Mouse (Mus musculus) duodenum, adult 2 months (tissue): ENCODE results near the gene Plbd2. TPM values are rescaled to one million over a fixed set of nuclear protein-coding genes. Genes with fewer than 3 reads are reported as not detected.

Experiments used
- polyA plus RNA-seq: library from polyadenylated mRNA; depleted of rRNA; stranded (reverse); fragments of >200 nt; gene quantifications from 2 replicates; pipeline ENCODE4 v1.2.3, GENCODE M21; 2012; ENCODE audit warnings: low replicate concordance; rRNA removed

The Plbd2 gene
- polyA plus RNA-seq: 19.2 and 23.4 TPM in 2 replicates

GRCm38 (mm10) chr5:120503144-120503795 lies at the start of gene Plbd2:
Plbd2 (minus strand) TSS chr5:120503625.

DNA sequence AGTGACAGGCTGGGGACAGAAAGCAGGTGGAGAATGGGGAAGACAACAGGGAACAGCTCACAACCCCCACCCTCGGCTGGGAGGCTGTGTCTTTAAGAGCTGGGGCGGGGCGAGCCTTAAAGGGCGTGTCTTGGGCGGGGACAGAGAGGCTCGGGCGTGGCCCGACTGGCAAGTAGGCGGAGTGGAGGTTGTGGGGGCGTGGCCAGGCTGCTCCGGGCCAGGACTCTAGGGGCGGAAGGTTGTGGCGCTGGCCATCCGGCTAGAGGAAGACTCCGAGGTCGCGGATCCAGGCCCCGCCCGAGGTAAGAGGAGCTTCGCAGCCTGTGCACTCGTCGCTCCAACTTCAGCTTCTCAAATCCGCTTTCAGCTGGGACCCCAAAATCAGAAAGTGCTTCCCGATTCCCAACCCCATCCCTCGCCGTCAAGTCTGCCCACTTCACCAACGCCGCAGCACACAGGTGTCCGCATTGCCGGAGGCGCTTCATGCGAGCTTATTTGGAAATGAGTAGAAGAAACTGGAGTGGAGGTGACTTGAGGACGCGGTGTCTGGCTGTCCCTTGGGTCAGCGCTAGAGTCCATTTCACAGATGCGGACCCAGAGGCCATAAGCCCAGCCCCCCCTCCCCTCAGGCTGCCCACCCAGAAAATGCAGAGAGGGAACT lies 7.7 kb upstream of the Plbd2 start, which contains the start of gene Slc8b1:
Gene Slc8b1 (plus strand): TSS at position 187 of the 661 bp plus-strand sequence.

DNA sequence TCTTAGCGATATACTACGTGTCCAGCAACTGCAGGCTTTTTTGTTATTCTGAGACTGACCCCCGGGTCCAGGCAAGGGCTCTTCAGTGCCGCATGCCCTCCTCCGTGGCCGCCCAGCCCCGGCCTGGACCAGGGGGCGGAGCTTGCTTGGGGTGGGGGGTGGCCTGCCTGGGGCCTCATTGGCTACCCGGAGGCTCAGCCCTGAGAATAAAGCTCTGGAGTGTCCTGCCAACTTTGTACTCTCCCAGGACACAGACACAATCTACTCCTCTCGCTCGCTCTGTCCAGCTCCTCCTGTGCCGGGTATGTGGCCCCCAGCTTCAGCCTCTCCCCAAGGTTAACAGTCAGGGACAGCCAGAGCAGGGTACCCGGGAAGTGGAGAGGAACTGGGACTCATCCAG lies 27.1 kb downstream of the Plbd2 start, which contains the start of gene Sds:
Gene Sds (plus strand): TSS at position 231 of the 400 bp plus-strand sequence.

DNA sequence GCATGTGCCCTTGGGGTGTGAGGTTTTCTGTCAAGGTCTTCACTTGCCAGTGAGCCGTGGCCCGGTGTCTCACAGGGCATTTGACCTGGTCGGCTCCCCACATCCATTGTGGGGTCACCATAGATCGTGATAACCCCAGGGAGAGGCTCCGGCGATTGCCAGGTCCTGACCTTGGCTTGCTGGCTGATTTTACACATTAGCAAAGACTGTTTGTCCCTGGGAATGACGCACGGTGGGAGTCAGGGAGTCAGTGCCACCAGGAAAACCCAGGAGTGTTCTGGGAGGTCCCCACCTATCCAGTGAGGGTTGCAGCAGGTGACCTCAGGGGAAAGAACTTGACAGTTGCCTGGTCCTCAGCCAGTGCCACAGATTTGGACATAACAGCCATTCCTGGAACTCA lies 30.7 kb downstream of the Plbd2 start, which contains the start of gene Sdsl:
Gene Sdsl (minus strand): TSS at position 41 of the 400 bp plus-strand sequence.

Other genes starting within 250 kb of the Plbd2 start
- 0.69 and 1.1 TPM in 2 replicates for gene Lhx5, start 71.9 kb downstream of the Plbd2 start, polyA plus RNA-seq
- gene Sdsl, start 30.8 kb downstream of the Plbd2 start, polyA plus RNA-seq: 37.4 and 48.7 TPM in 2 replicates
- not detected in 2 replicates for gene Sds, start 27.1 kb downstream of the Plbd2 start, polyA plus RNA-seq
- gene Slc8b1, start 7.5 kb upstream of the Plbd2 start, polyA plus RNA-seq: 9.2 and 12.2 TPM in 2 replicates
- gene Tpcn1, start 85.0 kb upstream of the Plbd2 start, polyA plus RNA-seq: 42.1 and 59.5 TPM in 2 replicates
- 0.13 and 0.14 TPM in 2 replicates for gene Iqcd, start 85.4 kb upstream of the Plbd2 start, polyA plus RNA-seq
- gene Rita1, start 109.0 kb upstream of the Plbd2 start, polyA plus RNA-seq: 17.6 and 17.8 TPM in 2 replicates
- 31.8 and 32.2 TPM in 2 replicates for gene Ddx54, start 109.1 kb upstream of the Plbd2 start, polyA plus RNA-seq
- not detected in 2 replicates for gene Cfap73, start 130.6 kb upstream of the Plbd2 start, polyA plus RNA-seq
- gene Rasal1, start 145.2 kb upstream of the Plbd2 start, polyA plus RNA-seq: 0.96 and 4.4 TPM in 2 replicates
- 12.1 and 26.2 TPM in 2 replicates for gene Dtx1, start 208.3 kb upstream of the Plbd2 start, polyA plus RNA-seq
- gene Oas2, start 246.2 kb upstream of the Plbd2 start, polyA plus RNA-seq: 2.0 and 5.7 TPM in 2 replicates